Mouse (Mus musculus) MEL (cell line): ENCODE measurements around the gene Hs3st5.

Experiments
- BHLHE40 ChIP-seq: IDR thresholded peaks from 2 replicates; pipeline ENCODE4 v1.6.1; 2012; ENCODE audit warnings: low read depth, mild to moderate bottlenecking, inconsistent platforms, low read length, improper control_type of control experiment, borderline replicate concordance
- CTCF ChIP-seq, 3 experiments: IDR thresholded peaks in 2 of 3; conservative IDR thresholded peaks in 1 of 3; 2 replicates each; pipeline ENCODE4 v1.5.1; 2011 to 2012; ENCODE audit warnings: low read length in 3 of 3, low read depth in 2 of 3, mild to moderate bottlenecking in 2 of 3, improper control_type of control experiment in 1 of 3, inconsistent platforms in 1 of 3, mixed read lengths in 1 of 3, moderate library complexity in 1 of 3; ENCODE audit not compliant: control insufficient read depth in 1 of 3, insufficient read depth in 1 of 3, poor library complexity in 1 of 3, severe bottlenecking in 1 of 3
- E2F4 ChIP-seq: IDR thresholded peaks from 2 replicates; pipeline ENCODE4 v1.6.1; 2011; ENCODE audit warnings: low read depth, low read length, improper control_type of control experiment, borderline replicate concordance
- EP300 ChIP-seq, 2 experiments: IDR thresholded peaks; 2 replicates each; pipeline ENCODE4 v1.6.1; 2011; ENCODE audit warnings: improper control_type of control experiment in 2 of 2, low read length in 2 of 2, low read depth in 1 of 2, mild to moderate bottlenecking in 1 of 2
- GATA1 ChIP-seq: IDR thresholded peaks from 2 replicates; pipeline ENCODE4 v1.6.1; 2011; ENCODE audit warnings: low read depth, low read length, improper control_type of control experiment
- MAX ChIP-seq: IDR thresholded peaks from 2 replicates; pipeline ENCODE4 v1.6.1; 2011; ENCODE audit warnings: low read length, improper control_type of control experiment
- MAZ ChIP-seq: IDR thresholded peaks from 2 replicates; pipeline ENCODE4 v1.6.1; 2012; ENCODE audit warnings: low read depth, mild to moderate bottlenecking, inconsistent platforms, low read length, improper control_type of control experiment
- MEF2A ChIP-seq: IDR thresholded peaks from 2 replicates; pipeline ENCODE4 v1.6.1; 2014; ENCODE audit warnings: low read depth, mild to moderate bottlenecking, inconsistent platforms, low read length, improper control_type of control experiment; ENCODE audit not compliant: poor library complexity, insufficient replicate concordance, severe bottlenecking; ENCODE audit errors: extremely low read depth
- POLR2AphosphoS5 ChIP-seq: IDR thresholded peaks from 2 replicates; pipeline ENCODE4 v1.6.1; 2012; ENCODE audit warnings: low read depth, borderline replicate concordance, mild to moderate bottlenecking, inconsistent platforms, low read length, moderate library complexity, mixed read lengths
- SMC3 ChIP-seq: IDR thresholded peaks from 2 replicates; pipeline ENCODE4 v1.6.1; 2011; ENCODE audit warnings: low read depth, low read length, improper control_type of control experiment
- TBP ChIP-seq: IDR thresholded peaks from 2 replicates; pipeline ENCODE4 v1.8.0; 2011; ENCODE audit warnings: low read depth, low read length, improper control_type of control experiment
- ZKSCAN1 ChIP-seq: IDR thresholded peaks from 2 replicates; pipeline ENCODE4 v1.6.1; 2012; ENCODE audit warnings: low read depth, mild to moderate bottlenecking, inconsistent platforms, low read length, improper control_type of control experiment, moderate library complexity
- ZNF384 ChIP-seq: IDR thresholded peaks from 2 replicates; pipeline ENCODE4 v1.6.1; 2012; ENCODE audit warnings: low read depth, mild to moderate bottlenecking, inconsistent platforms, low read length, improper control_type of control experiment

GRCm38 (mm10) chr10:36739375-36739774, 232.8 kb downstream of the Hs3st5 start:
- no peak for TF ChIP-seq POLR2AphosphoS5
- TF ChIP-seq BHLHE40 = no peak
- TF ChIP-seq CTCF (IDR thresholded peaks at IDR 0.05 in 2 of 3, conservative IDR thresholded peaks at IDR 0.05 in 1 of 3; ENCODE audit: control insufficient read depth in 1 of 3, insufficient read depth in 1 of 3, low read depth in 2 of 3, low read length in 3 of 3, poor library complexity in 1 of 3, severe bottlenecking in 1 of 3) = no peak
- no peak for TF ChIP-seq GATA1
- TF ChIP-seq MAZ = no peak
- TF ChIP-seq E2F4 = no peak
- no peak for TF ChIP-seq TBP
- no peak for TF ChIP-seq ZNF384
- no peak for TF ChIP-seq ZKSCAN1
- no peak for TF ChIP-seq EP300 (IDR thresholded peaks at IDR 0.05; ENCODE audit: low read depth in 1 of 2, low read length in 2 of 2)
- no peak for TF ChIP-seq SMC3
- TF ChIP-seq MEF2A = no peak
- TF ChIP-seq MAX = no peak
